Mouse (Mus musculus) gastrocnemius, postnatal 25 days (tissue): Measurements from ENCODE around the gene Rpa1. TPM values are rescaled to one million over a fixed set of nuclear protein-coding genes. Genes with fewer than 3 reads are reported as not detected.
"Not testable (repeated sequence)": the region's sequence is repeated elsewhere in the genome, so short reads cannot be mapped to it uniquely, and the experiment has no call there.

Experiments
- DNase-seq: peaks from one replicate; pipeline ENCODE4 v3.0.0; 2022
- total RNA-seq, 2 experiments: library from RNA; stranded (reverse); gene quantifications; 1 replicate in 1 of 2; 2 replicates in 1 of 2; pipeline ENCODE4 v1.2.3; 2021

The Rpa1 gene
- total RNA-seq, 2 experiments from 2014 or later = 54.8 to 57.9 TPM

GRCm38 (mm10) chr11:75323326-75323737 is 24.8 kb downstream of the Rpa1 start:
- no peak for DNase-seq

DNA sequence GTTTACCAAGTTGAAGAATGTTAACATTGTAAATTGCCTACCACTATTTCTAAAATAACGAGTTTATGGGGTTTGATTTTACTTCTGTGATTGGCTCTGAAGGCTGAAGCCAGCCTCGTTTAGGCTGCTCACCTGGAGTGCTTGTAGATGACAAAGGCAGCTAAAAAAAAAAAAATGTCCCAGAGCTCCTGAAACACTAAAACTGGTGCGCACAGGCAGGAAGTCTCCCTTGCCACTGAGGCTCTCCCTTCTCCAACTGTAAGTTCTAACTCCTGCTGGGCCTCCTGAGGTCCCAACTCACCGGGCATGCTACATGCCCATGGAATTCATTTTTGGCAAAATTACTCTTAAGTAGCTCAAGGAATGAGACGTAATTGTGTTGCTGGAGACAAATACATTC is 28.9 kb downstream of the Rpa1 start:
- no peak for DNase-seq

- no peak for DNase-seq
These were observed 29.5 kb downstream of the Rpa1 start for GRCm38 (mm10) chr11:75318351-75319221.

DNA sequence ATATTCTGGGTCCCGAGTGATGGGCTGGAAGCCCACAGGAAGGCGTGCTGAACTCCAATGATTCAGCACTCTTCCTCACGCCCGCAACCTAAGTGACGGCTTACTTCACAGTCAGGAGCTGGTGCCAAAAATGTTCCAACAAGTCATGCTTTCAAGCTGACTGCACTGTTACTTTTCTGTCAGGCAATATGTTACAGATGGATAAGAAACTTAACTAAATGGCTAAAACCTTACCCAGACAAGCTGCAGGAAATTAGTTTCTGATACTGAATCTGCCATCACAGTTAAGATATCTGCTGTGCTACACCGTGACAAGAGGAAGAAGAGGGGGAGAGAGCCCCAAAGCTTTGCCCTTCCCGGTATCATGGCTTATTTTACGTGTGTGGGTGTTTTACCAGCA is 34.3 kb downstream of the Rpa1 start:
- no peak for DNase-seq

GRCm38 (mm10) chr11:75311751-75312150 is 36.4 kb downstream of the Rpa1 start:
- DNase-seq = no peak

DNA sequence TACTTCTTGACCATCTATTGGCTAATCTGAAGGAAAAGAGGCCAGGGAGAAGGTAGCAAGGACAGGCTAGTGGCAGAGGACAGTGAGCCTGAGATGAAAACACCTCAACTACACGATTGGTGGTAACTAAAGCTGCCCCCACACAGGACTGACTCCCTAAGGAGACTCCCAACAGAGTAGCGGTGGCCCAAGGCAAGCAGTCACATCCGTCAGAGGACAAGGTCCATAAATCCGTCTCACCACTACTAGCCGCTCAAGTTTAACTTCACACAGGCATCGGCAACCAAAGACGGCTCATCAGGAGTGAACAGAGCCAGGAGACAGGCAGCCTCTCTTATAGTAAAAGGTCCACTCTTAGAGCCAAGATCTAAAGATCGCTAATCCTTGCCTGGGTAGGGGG is 37.3 kb downstream of the Rpa1 start:
- DNase-seq = no peak

DNA sequence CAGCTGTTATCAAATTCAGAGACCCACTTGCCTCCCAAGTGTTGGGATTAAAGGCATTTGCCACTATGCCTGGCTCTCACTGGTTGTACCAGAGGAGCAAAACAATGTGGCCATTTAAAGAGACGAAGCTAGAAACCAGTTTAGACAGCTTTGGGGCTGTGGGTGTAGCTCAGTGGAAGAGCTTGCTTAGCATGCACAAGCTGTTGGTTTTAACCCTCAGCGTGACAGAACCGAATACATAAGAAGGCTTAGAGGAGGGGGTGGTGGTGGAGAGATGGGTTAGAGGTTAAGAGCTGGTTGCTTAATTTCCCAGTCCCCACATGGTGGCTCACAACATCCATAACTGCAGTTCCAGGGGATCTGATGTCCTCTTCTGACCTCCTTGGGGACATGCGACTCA is 39.5 kb downstream of the Rpa1 start:
- no peak for DNase-seq

- DNase-seq = no peak
These were observed 43.3 kb downstream of the Rpa1 start for GRCm38 (mm10) chr11:75304797-75305196.

DNA sequence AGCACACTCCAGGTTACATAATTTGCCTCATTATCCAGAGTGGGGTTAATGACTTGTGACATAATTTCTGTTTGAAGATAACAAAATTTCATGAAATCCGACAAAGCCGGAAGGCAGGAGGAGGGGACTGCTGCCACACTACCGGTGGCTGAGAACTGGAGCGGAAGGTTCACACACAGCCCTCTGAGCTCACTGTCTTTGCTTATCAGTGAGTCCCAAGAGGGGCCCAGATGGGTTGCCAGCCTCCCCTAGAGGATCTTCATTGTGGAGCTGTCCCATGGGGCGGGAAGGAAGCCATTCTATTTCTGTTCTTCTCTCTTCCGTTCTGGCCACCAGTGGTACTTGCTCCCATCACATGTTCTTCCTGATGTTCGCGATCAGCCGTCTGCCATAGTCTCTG is 47.2 kb downstream of the Rpa1 start:
- DNase-seq = no peak

- no peak for DNase-seq
These were observed 48.3 kb downstream of the Rpa1 start for GRCm38 (mm10) chr11:75299786-75300185.

DNA sequence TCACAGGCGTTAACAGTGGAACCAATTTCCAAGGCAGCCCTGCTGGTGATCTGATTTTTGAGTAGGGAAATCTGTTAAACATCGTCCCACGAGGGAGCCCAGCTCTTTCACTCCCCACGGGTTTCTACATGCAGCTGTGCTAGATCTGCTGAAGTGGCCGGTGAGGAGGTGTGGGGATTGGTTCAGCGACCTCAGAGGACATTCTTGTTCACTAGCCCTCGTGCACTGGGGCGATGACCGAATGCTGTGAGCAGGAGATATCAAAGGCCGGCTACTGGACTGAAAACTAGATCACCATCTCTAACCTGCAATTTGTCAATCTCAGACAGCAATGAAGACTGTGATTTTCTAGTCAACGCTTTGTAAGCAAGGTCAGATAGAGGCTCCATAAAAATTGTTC is 49.6 kb downstream of the Rpa1 start:
- DNase-seq = no peak

DNA sequence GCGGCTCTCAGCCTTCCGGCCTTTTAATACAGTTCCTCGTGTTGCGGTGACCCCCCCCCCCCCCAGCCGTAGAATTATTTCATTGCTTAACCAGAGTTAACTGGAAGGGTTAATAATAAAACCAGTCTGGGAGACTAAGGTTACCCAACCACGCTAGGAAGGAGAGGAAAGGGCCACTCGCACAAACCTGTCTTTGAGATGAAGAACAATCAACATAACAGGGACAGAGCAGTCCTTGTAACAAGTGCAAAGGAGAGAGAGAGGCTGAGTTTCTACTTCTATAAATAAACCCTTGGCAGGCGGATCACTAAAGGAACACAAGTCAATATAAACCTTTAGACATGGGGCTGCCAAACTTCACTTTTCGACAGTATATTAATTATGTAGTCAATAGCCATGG is 50.5 kb downstream of the Rpa1 start:
- DNase-seq = no peak

GRCm38 (mm10) chr11:75296406-75297005 is 51.6 kb downstream of the Rpa1 start:
- DNase-seq = no peak

DNA sequence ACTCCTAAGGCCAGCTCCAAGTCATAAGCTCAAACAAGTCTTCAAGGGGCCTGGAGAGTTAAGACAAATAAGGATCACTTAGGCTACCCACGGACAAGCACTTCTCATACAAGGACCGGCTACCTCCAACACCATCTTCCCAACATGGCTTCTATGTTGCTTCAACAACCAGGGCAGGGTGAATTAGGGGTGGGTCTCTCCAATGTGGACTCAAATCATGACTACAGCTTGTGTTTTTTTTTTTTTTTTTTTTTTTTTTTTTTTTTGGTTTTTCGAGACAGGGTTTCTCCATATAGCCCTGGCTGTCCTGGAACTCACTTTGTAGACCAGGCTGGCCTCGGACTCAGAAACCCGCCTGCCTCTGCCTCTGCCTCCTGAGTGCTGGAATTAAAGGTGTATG is 52.6 kb downstream of the Rpa1 start:
- not testable (repeated sequence) for DNase-seq

- no peak for DNase-seq
These were observed 53.3 kb downstream of the Rpa1 start for GRCm38 (mm10) chr11:75294862-75295261.

GRCm38 (mm10) chr11:75293852-75294361 is 54.2 kb downstream of the Rpa1 start:
- no peak for DNase-seq

DNA sequence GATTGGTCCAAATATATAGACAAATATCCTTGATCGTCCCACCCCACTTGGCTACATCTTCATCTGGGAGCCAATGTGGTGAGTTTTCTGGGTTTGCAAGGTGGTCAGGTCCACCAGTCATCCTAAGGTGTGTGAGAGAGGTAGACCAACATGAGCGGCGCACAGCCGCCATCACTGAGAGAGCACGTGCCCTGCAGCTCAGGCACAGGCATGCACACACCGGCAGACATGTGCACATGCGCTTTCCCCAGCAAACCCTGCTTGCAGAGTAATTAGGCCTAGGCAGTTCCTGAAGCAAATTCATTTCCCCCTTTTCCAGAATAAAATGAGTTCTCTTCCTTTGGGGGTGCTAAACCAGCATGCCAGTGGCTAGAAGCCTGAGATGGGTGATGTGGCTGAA is 55.8 kb downstream of the Rpa1 start:
- no peak for DNase-seq

DNA sequence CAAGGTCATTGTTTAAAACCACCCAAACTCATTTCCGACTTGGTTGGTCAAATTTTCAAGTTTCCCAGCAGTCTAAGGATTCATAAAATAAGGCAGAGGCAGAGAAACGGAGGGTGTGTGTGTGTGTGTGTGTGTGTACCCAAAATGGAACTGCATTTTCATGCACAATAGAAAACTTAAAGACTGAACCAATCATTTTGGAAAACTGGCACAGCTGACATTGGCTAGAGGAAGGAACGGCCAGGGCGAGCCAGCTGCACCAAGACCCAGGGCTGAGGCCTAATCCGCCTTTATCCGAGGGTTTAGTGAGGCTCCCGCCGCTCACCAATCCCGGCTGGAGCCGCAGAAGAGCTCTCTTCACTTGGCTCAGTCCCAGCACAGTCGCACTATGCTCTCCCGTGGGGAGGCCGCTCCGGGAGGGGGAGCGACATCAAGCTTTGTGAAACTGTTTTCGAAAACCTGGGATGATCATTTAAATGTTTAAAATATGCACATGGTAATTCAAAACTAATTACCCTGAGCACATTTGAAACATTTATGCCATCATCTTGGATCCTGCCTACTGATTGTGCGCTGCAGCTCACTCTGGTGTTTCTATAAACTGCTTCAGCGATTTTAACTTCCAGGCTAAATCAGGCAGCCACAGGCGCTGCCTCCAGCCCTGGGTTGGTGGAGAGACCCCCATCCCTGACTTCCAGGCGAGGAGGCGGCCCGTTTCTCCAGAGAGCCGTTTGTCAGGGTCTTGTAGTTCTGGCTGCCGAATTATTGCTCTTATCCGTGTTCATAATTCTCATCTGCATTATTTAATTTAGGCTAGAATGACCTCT is 56.5 kb downstream of the Rpa1 start:
- no peak for DNase-seq

- DNase-seq = peak; percentile 63
These were observed 57.4 kb downstream of the Rpa1 start for GRCm38 (mm10) chr11:75290566-75291271.

DNA sequence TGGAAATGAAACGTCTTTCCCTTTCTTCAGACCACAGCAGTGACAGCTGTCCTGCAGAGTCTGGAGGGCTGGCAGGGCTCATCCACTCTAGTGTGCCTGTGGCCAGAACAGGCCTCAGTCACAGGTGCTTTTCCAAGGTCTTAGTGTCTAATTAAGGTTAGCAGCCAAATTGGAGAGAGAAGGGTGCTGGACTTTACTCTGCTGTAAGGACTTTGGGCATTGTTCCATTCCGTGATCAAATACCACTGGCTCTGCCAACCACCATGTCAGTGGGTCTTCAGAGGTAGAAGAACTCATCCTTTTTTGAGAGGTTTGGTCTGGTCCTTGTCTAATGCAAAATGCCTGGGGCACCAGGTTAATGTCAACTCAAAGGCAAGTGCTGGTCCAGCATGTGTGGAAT is 59.0 kb downstream of the Rpa1 start:
- no peak for DNase-seq

GRCm38 (mm10) chr11:75288517-75288916 is 59.6 kb downstream of the Rpa1 start:
- no peak for DNase-seq

DNA sequence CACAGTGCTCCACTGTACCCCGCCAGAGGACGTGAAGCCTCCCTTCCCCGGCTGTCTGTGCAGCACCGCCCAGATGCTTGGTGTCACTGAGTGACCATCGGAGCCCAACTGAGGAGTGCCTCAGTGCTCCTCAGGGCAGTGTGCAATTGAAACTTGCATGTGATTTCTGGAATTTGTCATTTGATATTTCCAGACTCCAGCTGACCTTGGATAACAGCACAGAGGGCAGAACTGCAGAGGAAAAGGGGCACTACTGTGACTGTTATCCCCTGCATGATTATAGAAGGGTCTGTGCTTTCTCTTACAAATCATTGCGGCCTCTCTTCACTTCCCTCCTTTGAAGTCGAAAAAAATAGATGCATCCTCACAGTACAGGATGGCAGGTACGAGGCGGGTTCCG is 60.2 kb downstream of the Rpa1 start:
- DNase-seq = no peak
